Comparison of ENCODE assay signal across 8 mouse cellular contexts in the genomic region with DNA sequence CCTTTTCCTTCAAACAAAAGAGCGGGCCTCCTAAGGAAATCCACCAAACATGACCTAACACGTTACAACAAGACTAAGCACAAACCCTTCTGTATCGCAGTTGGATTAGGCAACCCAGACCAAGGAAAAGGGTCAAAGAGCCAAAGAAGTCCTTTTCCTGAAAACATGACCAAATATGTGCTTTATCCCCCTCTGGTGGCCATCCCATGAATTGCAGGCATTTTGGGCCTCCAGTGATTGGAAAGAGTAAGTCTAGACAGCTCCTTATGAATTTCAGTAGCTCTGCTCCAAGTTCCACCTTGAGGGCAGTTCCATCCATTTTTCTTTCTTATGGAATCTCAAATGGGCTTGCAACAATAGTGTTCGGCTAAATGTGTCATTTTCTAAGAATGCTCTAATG.
DNase-seq lines count a peak whose midpoint lies in the region; ATAC-seq and TF ChIP-seq lines count a peak whose summit lies in the region.

No protein-coding gene starts in this region.

- TF ChIP-seq CTCF in heart, postnatal 0 days (IDR thresholded peaks at IDR 0.05; ENCODE audit: low read depth) = peak; percentile 84

- no peak overlapping the region for H3K4me2 ChIP-seq in embryonic facial prominence, embryonic 11.5 days (ENCODE audit: low read depth, low read length)
- no peak overlapping the region for H3K4me2 ChIP-seq in heart, postnatal 0 days (ENCODE audit: low read depth, low read length)

- no peaks in the 10 kb centered on the region for H3K9me3 ChIP-seq in embryonic facial prominence, embryonic 11.5 days (replicated peaks; ENCODE audit: control insufficient read depth, low read length)
- no peaks in the 10 kb centered on the region for H3K9me3 ChIP-seq in heart, postnatal 0 days (replicated peaks; ENCODE audit: control insufficient read depth, low read length)

- H3K36me3 ChIP-seq in embryonic facial prominence, embryonic 11.5 days (replicated peaks; ENCODE audit: control insufficient read depth, insufficient read depth, low read depth, low read length) = no peaks in the 10 kb centered on the region
- no peaks in the 10 kb centered on the region for H3K36me3 ChIP-seq in heart, postnatal 0 days (replicated peaks; ENCODE audit: control insufficient read depth, insufficient read depth, low read length)

- H3K27ac ChIP-seq in embryonic facial prominence, embryonic 11.5 days (replicated peaks; ENCODE audit: low read depth, low read length) = no peak overlapping the region
- no peak overlapping the region for H3K27ac ChIP-seq in heart, postnatal 0 days (ENCODE audit: low read depth)

- 39% methylated on average over 4 of the region's 4 CpGs for WGBS in embryonic facial prominence, embryonic 11.5 days
- WGBS in heart, postnatal 0 days = 34% methylated on average over 4 of the region's 4 CpGs

- ATAC-seq in embryonic facial prominence, embryonic 11.5 days (replicated peaks; ENCODE audit: insufficient number of reproducible peaks, low FRiP score, low TSS enrichment, low read depth) = no peak
- ATAC-seq in heart, postnatal 0 days (ENCODE audit: insufficient read depth, low read depth) = no peak
- peak; percentile 79 for ATAC-seq in megakaryocyte, adult 5-6 weeks (ENCODE audit: poor library complexity, severe bottlenecking)

- TF ChIP-seq EP300 in heart, postnatal 0 days (IDR thresholded peaks at IDR 0.05; ENCODE audit: low read depth) = no peak

- no peak overlapping the region for H3K4me3 ChIP-seq in embryonic facial prominence, embryonic 11.5 days (ENCODE audit: low read depth, low read length)
- H3K4me3 ChIP-seq in heart, postnatal 0 days (ENCODE audit: low read depth, low read length) = no peak overlapping the region

- no peaks in the 10 kb centered on the region for H3K4me1 ChIP-seq in embryonic facial prominence, embryonic 11.5 days (ENCODE audit: control insufficient read depth, insufficient read depth, low read length)
- no peaks in the 10 kb centered on the region for H3K4me1 ChIP-seq in heart, postnatal 0 days (ENCODE audit: control insufficient read depth, insufficient read depth)

- H3K9ac ChIP-seq in embryonic facial prominence, embryonic 11.5 days (replicated peaks; ENCODE audit: low read length) = no peak overlapping the region
- H3K9ac ChIP-seq in heart, postnatal 0 days (replicated peaks; ENCODE audit: low read depth, low read length) = no peak overlapping the region

- peak; percentile 45 to 83 for DNase-seq in heart, adult 18-20 months
- DNase-seq in heart, adult 11 months = no peak
- DNase-seq in adrenal gland, postnatal 36 days = peak; percentile 65 to 67
- peak; percentile 87 for DNase-seq in embryonic facial prominence, embryonic 11.5 days (ENCODE audit: low spot score)
- DNase-seq in heart, postnatal 0 days (ENCODE audit: low spot score) = peak; percentile 9
- DNase-seq in layer of hippocampus, postnatal 36 days = peak; percentile 59 to 68
- DNase-seq in spleen, postnatal 10 days (ENCODE audit: low spot score in 2 of 2) = peak; percentile 31 to 51

- no peaks in the 10 kb centered on the region for H3K27me3 ChIP-seq in embryonic facial prominence, embryonic 11.5 days (ENCODE audit: control insufficient read depth, insufficient read depth, low read length)
- H3K27me3 ChIP-seq in heart, postnatal 0 days (ENCODE audit: control insufficient read depth, insufficient read depth, low read length) = no peaks in the 10 kb centered on the region
